Mouse (Mus musculus) Muller cell, postnatal 12 days (primary cell): Measurements from ENCODE around the gene U2surp.
A peak's percentile ranks its signal among the peaks of the same experiment; 100 is the strongest.
"Not testable (repeated sequence)": the region's sequence is repeated elsewhere in the genome, so short reads cannot be mapped to it uniquely, and the experiment has no call there.

Experiments used
- DNase-seq: peaks from one replicate; pipeline ENCODE4 v3.0.0-alpha.2; 2015; ENCODE audit errors: inconsistent ontology term

U2surp gene

GRCm38 (mm10) chr9:95469011-95469576 is 42.7 kb downstream of the U2surp start:
- not testable (repeated sequence) for DNase-seq

- DNase-seq = no peak
Measured at GRCm38 (mm10) chr9:95464028-95464427, 47.8 kb downstream of the U2surp start.

- DNase-seq = peak; percentile 85
Measured at GRCm38 (mm10) chr9:95451931-95452330, 59.9 kb downstream of the U2surp start.

- no peak for DNase-seq
Measured at GRCm38 (mm10) chr9:95450586-95450985, 61.2 kb downstream of the U2surp start.

GRCm38 (mm10) chr9:95442321-95442731 is 69.5 kb downstream of the U2surp start:
- DNase-seq = peak; percentile 21

- no peak for DNase-seq
Measured at GRCm38 (mm10) chr9:95437883-95438282, 73.9 kb downstream of the U2surp start.

GRCm38 (mm10) chr9:95436294-95436613 is 75.5 kb downstream of the U2surp start:
- DNase-seq = no peak

GRCm38 (mm10) chr9:95435506-95436293 is 76.1 kb downstream of the U2surp start:
- no peak for DNase-seq

GRCm38 (mm10) chr9:95428277-95428676 is 83.5 kb downstream of the U2surp start:
- no peak for DNase-seq

- DNase-seq = no peak
Measured at GRCm38 (mm10) chr9:95413911-95414310, 97.9 kb downstream of the U2surp start.

GRCm38 (mm10) chr9:95412047-95412446 is 99.7 kb downstream of the U2surp start:
- no peak for DNase-seq

GRCm38 (mm10) chr9:95407586-95408220 is 104.1 kb downstream of the U2surp start:
- no peak for DNase-seq
